Mouse (Mus musculus) left cerebral cortex, adult 8-10 months (tissue): Measurements from ENCODE around the gene Mical3. TPM values are rescaled to one million over a fixed set of nuclear protein-coding genes. Genes with fewer than 3 reads are reported as not detected.

ENCODE experiments used
- DNase-seq, 2 experiments: peaks; one replicate each; pipeline ENCODE4 v3.0.0; 2022; ENCODE audit warnings: low spot score in 2 of 2
- total RNA-seq, 4 experiments: library from RNA; stranded (reverse); gene quantifications; 2 replicates each; pipeline ENCODE4 v1.2.4; 2022

Gene Mical3
- total RNA-seq, 4 experiments from 2014 or later, result 105 to 113 (median 110) TPM

- DNase-seq, result no peak
These were observed 43.7 kb downstream of the Mical3 start for GRCm38 (mm10) chr6:121087127-121087526.

DNA sequence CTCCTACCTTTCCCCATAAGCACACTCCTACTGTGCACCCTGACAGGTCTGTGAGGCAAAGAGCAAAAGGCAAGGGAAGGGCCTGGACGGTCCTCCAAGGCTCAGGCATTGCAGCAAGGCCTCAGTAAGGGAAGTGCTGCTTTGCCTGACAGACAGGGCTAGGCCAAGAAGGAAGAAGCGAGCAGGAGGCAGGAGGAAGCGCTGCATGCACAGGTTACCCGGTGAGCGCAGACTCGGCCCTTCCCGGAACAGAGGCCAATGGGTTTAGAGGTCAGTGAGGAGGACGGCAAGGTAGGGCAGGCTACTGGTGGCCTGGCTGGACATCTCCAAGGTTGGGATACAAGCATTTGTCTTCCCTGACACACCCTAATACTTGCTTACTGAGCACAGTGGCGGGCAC, 44.6 kb downstream of the Mical3 start:
- DNase-seq, result no peak

- no peak for DNase-seq
These were observed 46.7 kb downstream of the Mical3 start for GRCm38 (mm10) chr6:121084050-121084480.

DNA sequence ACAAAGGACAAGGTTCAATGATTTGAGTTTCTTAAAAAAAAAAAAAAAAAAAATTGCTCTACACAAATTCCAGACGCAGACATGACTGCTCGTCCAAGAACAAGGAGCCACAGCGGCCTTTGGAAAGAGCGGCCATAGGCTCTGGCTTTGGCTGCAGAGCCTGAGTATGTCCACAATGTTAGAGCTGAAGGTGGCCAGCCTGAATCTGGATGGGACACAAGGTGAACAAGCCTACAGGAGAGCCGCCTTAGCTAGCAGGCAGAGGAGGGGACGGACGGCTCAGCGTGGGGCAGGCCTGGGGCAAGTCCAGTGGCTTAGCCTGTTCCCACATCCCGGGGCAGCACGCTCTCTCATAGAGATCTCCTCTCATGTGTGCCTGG, 48.7 kb downstream of the Mical3 start:
- no peak for DNase-seq

DNA sequence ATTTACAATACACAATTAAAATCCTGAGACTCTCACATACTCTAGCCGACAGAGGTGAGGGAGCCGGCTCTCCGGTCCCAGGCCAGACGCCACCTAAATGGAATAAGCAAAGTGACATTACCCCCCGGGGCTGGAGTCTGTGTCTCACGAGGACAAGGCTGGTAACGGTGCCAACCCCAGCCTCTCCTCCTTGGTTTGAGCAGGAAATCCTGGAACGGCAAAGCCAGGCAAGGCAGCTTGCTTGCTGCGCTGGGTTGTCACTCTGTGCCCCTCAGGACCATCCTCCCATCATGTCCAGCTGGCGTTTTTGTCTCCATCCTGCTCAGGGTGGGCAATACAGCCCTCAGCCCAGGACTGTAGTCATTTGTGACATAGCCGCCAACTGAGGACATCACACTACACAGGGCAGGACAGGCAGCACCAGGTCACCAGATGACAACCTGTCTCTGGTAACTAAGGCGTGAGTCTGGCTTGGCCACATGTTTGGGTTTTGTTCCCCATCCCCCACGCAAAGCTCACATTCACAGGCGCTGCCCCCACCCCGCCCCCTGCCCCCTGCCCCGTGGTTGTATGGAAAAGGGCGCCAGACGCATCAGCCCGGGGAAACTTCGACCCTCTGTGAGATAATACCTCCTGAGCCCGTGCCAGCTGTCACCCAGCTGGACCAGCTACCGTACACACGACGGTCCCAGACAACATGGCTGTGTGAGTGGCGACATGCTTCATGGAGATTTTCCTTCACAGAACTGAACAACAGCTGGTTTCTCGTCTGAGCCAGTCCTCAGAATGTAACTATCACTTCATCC, 49.3 kb downstream of the Mical3 start:
- DNase-seq, result no peak

DNA sequence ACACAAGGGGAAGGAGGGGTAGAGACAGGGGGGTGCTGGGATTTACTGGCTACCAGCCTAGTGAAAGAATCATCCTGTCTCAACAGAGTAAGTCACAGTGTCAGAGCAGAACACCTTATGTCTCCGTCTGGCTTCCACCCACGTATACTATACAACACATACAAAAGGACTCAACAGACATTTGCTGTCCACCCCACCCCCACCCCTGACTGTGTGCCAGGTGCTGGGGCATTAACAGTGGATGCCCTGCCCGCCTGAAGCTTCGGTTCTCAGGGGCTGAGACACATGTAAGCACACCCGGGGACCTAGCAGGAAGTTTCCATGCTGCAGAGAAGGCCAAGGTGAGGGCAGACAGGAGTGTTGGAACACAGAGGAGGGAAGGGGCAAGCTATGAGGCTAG, 52.6 kb downstream of the Mical3 start:
- no peak for DNase-seq

GRCm38 (mm10) chr6:121076929-121077566, 53.8 kb downstream of the Mical3 start:
- no peak for DNase-seq

DNA sequence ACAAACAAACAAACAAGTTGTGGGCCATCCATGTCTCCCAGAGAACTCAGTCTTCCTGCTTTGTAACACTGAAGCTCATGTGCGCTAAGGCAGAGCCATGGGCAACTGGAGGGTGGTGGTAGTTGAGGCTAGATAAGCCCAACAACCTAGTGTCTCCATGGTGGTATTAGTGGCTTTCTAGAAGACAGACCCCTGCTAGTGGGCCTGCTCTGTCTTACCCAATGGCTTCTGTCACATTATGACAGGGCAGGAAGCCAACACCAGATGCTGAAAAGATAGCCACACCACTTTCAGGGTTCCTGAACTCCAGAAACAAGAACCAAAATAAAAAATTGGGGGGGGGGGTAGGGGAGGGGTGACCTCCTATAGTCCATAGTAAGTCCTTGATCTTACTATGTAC, 55.0 kb downstream of the Mical3 start:
- DNase-seq, result no peak

- no peak for DNase-seq
These were observed 57.5 kb downstream of the Mical3 start for GRCm38 (mm10) chr6:121073312-121073711.

GRCm38 (mm10) chr6:121072615-121073014, 58.2 kb downstream of the Mical3 start:
- no peak for DNase-seq

DNA sequence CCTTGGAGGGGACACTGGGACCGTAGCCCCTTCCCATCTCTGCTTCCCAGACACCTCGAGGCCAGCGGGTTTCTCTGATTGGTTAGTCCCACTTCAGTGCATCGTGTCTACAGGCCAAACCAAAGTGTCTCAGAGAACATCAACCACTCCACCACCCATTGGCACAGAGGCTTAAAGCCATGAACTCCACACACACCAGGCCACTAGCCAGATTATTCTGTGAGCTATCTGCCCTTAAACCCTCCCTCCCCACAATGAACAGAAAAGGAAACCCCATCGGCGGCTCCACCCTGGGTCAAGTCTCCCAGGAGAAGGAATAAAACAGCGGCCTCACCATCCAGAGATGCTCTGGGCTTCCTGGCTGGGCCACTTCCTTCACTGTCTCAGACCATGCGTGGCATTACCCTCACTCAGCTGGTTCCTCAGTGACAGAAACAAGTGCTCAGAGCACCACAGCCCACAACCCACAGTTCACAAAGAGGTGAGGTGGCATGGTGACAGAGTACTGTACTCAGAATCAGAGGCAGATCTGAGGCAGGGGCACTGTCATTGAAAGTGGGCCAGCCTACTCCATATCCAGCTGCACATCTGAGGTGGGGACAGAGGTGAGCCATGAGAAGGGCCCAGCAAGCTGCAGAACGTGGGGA, 60.1 kb downstream of the Mical3 start:
- DNase-seq, result no peak

- no peak for DNase-seq
These were observed 61.6 kb downstream of the Mical3 start for GRCm38 (mm10) chr6:121069156-121069555.

DNA sequence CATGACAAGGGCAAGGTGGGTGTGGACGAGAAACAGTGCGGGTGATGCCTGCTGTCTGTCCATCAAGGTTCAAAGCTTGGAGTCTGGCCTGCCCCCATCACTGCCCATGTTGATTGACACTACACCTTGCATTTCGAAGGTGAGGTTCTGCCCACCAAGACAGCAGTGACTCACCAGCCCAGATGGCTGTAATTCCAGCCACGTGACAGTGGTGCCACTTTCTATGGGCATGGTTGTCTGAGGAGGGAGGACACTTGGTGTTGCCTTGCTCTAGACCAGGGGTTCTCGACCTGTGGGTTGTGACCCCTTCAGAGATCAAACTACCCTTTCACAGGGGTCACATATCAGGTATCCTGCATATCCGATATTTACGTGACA, 62.7 kb downstream of the Mical3 start:
- DNase-seq, result no peak

GRCm38 (mm10) chr6:121067426-121068086, 63.2 kb downstream of the Mical3 start:
- DNase-seq, result no peak

DNA sequence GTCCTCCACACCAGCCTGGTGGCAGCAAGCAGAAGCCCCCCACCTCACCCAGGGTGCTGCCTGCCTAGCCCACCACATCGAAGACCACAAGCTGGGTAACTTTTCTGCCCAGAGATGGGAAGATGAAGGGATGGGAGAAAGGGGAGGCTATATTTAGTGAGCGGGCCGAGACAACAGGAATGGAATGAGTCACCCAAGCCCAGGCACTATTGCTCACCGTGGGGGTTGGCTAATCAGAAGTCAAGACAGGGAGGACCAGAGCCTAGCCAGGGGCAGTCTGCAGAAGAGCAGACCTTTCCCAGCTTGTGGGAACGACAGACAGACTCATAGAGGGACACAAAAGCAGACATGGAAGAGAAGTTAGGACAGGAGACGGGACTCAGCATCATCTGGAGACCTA, 64.0 kb downstream of the Mical3 start:
- no peak for DNase-seq

- DNase-seq, result peak in 1 of 2 experiments; percentile 69
These were observed 66.3 kb downstream of the Mical3 start for GRCm38 (mm10) chr6:121064356-121065015.

DNA sequence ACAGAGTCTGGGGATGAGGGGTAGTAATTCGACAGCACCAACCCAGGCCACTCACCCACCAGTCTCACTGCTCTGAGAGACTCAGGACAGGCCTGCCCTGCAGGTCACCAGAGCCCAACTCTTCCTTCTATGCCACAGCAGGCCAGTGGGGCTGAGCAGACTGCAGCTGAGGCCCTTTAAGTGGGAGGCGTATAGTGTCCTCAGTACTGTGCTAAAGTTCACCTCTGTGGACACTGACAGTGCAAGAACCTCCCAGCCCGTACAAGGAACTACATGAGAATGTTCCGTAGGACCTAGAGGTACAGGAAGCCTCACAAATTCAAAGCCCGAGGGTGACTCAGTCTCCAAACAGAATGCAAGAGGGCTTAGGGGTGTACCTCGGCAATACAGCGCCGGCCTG, 67.0 kb downstream of the Mical3 start:
- no peak for DNase-seq

DNA sequence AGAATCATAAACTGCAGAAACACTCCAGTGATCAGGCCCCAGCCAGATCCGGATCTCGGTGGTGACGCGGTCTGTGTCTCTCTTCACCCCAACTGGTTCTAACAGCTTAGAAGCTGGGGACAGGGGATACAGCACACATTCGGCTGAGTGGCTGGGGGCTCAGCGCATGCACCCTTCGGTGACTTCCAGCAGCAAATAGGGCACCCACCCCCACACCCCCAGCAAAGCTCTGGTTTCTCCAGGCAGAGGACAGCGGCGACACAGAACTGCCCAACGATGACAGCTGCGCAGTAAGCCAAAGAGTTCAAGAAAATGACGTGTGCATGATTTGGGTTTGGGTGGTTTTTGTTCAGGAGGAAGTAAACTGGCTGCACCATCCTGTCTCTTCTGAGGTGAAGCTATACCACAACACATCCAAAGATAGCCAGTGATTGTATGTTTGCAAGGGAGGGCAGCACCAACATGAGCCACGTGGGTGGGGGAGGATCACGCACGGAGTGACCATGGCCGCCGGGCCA, 67.8 kb downstream of the Mical3 start:
- DNase-seq, result no peak

DNA sequence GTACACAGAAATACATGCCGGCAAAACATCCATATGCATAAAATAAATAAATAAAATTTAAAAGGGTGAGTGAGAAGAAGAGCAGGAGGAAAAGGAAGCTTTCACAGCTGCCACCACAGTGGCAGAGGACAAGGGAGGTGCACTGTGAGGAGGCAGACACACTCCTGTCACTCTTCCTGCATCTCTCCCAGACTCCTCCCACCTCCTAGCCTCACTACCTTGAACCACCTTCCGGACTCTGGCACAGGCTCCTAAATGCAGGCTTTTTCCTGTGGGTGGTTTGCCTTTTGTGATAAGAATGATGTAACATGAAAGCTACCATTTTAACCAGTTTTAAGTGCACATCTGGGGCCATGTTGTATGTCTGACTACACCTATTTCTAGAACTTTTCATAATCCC, 72.8 kb downstream of the Mical3 start:
- no peak for DNase-seq

GRCm38 (mm10) chr6:121057181-121057956, 73.4 kb downstream of the Mical3 start:
- no peak for DNase-seq
